Comparison of ENCODE assay signal across 8 mouse cellular contexts in genomic region chr2:38460825-38461540, GRCm38 (mm10). TPM values are rescaled to one million over a fixed set of nuclear protein-coding genes. Genes with fewer than 3 reads are reported as not detected.
A peak's percentile ranks its signal among the peaks of the same experiment; 100 is the strongest.
DNase-seq lines count a peak whose midpoint lies in the region; ATAC-seq lines count a peak whose summit lies in the region.

No protein-coding gene starts in this region.

- peaks cover 21% of the 10 kb centered on the region for H3K4me1 ChIP-seq in limb, embryonic 13.5 days
- H3K4me1 ChIP-seq in limb, embryonic 10.5 days: 0 out of 2 replicates have a peak, but pooled peaks cover 6% of the 10 kb centered on the region

- H3K4me2 ChIP-seq in limb, embryonic 13.5 days (replicated peaks): 0 out of 2 replicates have a peak overlapping the region, but pooled peaks have one; percentile 14

- H3K27me3 ChIP-seq in limb, embryonic 13.5 days: no peaks in the 10 kb centered on the region
- H3K27me3 ChIP-seq in limb, embryonic 10.5 days (ENCODE audit: low read depth, poor library complexity, severe bottlenecking): no peaks in the 10 kb centered on the region

- H3K4me3 ChIP-seq in limb, embryonic 13.5 days: no peak overlapping the region
- no peak overlapping the region for H3K4me3 ChIP-seq in limb, embryonic 10.5 days

- H3K36me3 ChIP-seq in limb, embryonic 13.5 days: no peaks in the 10 kb centered on the region
- H3K36me3 ChIP-seq in limb, embryonic 10.5 days: no peaks in the 10 kb centered on the region

- WGBS in limb, embryonic 13.5 days: 28% methylated on average over 6 of the region's 6 CpGs
- WGBS in limb, embryonic 10.5 days: 72% methylated on average over 6 of the region's 6 CpGs

- no peak for DNase-seq in limb, embryonic 10.5 days (ENCODE audit: low spot score)
- peak; percentile 63 to 85 for DNase-seq in cerebellum, postnatal 4 days (ENCODE audit: low spot score in 2 of 2)
- peak; percentile 72 to 89 for DNase-seq in layer of hippocampus, adult 18-20 months (ENCODE audit: low spot score in 2 of 2)
- peak; percentile 68 for DNase-seq in lung, postnatal 14 days
- no peak for DNase-seq in kidney, adult 8-10 months
- DNase-seq in yolk sac, embryonic 10.5 days (ENCODE audit: low spot score): no peak

- H3K27ac ChIP-seq in limb, embryonic 13.5 days: peak overlapping the region; percentile 40; the same call in 1 of the 2 replicates
- no peak overlapping the region for H3K27ac ChIP-seq in limb, embryonic 10.5 days

- no peaks in the 10 kb centered on the region for H3K9me3 ChIP-seq in limb, embryonic 13.5 days
- no peaks in the 10 kb centered on the region for H3K9me3 ChIP-seq in limb, embryonic 10.5 days (replicated peaks)

- H3K9ac ChIP-seq in limb, embryonic 13.5 days: no peak overlapping the region

- ATAC-seq in limb, embryonic 13.5 days (ENCODE audit: low FRiP score, low read depth): peak; percentile 82
- no peak for ATAC-seq in erythroid progenitor cell, adult 5-6 weeks (replicated peaks; ENCODE audit: low FRiP score, poor library complexity, severe bottlenecking)

RNA-seq across cellular contexts. Expression of gene Nek6, which starts 50.5 kb away (rescaled TPM):
- polyA plus RNA-seq in limb, embryonic 13.5 days (2015; fragmentation: Nextera tagmentation; extraction: Ambion mirVana): 179 and 181 TPM in 2 replicates
- 67.5 and 83.4 TPM in 2 replicates for polyA plus RNA-seq in limb, embryonic 10.5 days (2016; fragmentation: Nextera tagmentation; extraction: Ambion mirVana)
- 10 to 100 TPM; 42.5 to 46.0 TPM for total RNA-seq in layer of hippocampus, adult 18-20 months (2021)
- total RNA-seq in erythroid progenitor cell, adult 5-6 weeks (2015; ENCODE audit: low replicate concordance): 0.42 and 1.4 TPM in 2 replicates
- total RNA-seq in erythroid progenitor cell, adult 5-6 weeks (2017; ENCODE audit: low replicate concordance): 0.90 and 1.2 TPM in 2 replicates

Comparison
In these comparisons a context has a peak if more than half of its experiments do, and no peak if none do; other contexts are left out.
1. DNase-seq: peak in cerebellum, postnatal 4 days (2 of 2), layer of hippocampus, adult 18-20 months (2 of 2) and lung, postnatal 14 days (single experiment); none in limb, embryonic 10.5 days (single experiment), kidney, adult 8-10 months (0 of 2) and yolk sac, embryonic 10.5 days (single experiment).
2. RNA of gene Nek6, which starts 50.5 kb away (total RNA-seq): 42.5 to 46.0 TPM in layer of hippocampus, adult 18-20 months; 0.42 to 1.4 TPM in erythroid progenitor cell, adult 5-6 weeks; every median in the first group is over 10 times any median in the second.